Mouse (Mus musculus): ENCODE data around the gene Stab1.

Stab1 gene

DNA sequence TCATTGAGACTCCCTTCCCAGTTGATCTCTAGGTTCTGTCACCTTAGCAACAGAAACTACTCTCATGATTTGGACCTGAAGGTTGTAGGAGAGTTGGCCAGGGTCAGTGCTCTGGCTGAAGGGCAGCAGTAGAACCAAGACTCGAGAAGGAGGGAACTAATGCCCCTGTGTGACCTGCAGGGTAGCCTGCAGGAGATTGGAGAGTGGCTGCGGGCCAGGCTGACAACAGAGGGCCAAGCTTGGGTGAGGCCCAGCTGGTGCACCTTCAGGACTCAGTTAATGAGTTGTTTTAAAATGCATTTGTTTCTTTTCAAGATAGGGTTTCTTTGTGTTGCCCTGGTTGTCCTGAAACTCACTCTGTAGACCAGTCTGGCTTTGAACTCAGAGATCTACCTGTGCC lies 3.4 kb downstream of the Stab1 start:
- no peak for DNase-seq (ENCODE audit: low spot score in 2 of 2)

DNA sequence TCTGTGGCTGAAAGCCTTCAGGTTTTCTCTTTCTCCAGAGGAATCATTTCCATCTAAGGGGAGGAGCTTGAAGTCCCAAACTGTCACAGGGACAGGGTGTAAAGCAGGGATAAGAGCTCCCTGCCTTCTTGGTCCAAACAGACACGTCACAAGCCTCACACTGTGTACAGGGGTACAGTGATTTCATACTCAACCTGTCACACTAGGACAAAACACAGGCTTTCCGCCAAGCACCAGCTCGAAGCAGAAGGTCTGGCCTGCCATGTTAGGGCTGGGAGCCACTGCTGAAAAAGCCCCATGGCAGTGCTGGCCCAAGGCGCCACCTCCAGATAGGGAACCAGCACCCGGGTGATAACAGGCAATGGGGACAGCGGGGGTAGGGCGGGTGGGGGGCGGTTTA lies 4.4 kb downstream of the Stab1 start:
- DNase-seq (ENCODE audit: low spot score in 2 of 2) = no peak

DNA sequence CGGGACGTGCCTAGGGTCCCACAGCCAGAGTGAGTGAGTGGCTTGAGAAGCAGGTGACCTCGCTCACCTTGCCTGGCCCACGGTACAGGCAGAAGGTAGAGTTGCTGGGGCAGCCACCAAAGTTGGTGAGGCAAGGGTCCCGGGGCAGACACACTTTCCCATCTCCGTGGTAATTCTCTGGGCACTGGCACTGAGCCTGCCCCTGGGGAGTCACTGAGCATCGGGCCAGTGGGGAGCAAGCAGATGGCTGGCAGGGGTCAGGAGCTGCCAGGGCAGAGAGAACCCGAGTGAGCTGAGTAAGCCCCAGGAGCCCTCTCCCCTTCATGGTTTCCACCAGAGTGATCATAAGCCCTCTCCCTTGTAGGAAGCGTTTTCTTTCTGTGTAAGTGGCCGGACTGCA lies 6.8 kb downstream of the Stab1 start:
- DNase-seq (ENCODE audit: low spot score in 2 of 2) = no peak

GRCm38 (mm10) chr14:31161191-31161590 lies 7.2 kb downstream of the Stab1 start:
- no peak for DNase-seq (ENCODE audit: low spot score in 2 of 2)

DNA sequence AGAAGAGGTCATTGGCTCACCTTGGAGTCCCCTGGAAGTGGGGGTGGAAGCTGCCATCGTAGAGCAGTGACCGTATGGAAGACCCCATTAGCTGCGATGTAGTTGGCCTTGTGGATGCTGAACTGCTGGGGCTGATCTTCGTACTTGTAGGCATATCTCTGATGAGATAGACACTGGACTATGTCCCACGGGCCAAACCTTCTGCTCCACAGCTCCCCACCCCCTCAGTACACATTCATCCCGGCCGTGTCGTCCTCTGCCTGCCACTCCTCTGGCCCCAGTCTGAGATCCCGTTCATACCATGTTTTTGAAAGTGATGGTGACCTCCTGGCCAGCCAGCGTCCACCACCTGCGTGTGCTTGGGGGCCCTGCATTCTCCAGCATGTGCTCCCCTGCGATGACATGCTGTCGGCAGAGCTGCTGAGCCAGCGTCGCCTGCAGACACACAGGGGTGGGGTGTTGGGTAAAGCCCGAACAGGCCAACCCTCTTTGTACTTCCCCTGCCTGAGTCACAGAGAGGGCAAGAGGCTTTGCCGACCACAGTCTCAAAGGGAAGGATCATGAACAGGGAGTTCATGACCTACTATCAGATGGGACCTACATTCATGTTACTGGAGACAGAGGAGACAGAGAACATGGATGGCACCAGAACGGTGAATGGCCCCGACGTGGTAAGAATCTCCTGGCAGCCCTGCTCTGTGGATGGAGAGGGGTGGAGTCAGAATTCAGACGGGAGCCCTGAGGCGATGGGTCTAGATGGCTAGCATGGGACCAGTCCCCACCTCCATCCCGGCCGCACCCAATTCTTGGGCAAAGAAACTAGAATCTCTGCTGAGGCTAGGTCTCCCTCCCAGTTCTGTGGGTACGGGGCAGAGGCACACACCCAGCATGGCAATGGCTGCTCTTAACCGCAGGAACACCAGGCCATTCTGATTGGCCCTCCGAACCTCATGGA lies 8.0 kb downstream of the Stab1 start:
- no peak for DNase-seq (ENCODE audit: low spot score in 2 of 2)

DNA sequence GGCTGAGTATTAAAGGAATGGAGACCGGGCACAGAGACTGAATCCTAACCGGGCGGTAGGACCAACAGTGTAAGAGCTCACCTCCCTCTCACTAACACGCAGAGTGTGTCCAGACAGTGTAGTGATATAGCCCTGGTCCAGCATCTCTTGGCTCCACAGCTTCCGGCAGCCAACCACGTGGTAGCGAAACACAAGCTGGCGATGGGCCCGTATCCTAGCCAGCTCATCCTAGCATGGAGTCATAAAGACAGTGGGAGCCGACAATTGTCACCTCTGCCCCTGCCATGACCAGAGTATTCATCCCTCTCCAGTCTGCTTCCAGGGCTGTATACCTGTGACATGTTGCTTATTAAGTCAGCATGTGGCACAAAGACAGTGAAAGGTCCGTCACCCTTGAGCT lies 22.7 kb downstream of the Stab1 start:
- DNase-seq (ENCODE audit: low spot score in 2 of 2) = no peak

- DNase-seq (ENCODE audit: low spot score in 2 of 2) = no peak
Observed at GRCm38 (mm10) chr14:31141011-31141410, 27.4 kb downstream of the Stab1 start.

DNA sequence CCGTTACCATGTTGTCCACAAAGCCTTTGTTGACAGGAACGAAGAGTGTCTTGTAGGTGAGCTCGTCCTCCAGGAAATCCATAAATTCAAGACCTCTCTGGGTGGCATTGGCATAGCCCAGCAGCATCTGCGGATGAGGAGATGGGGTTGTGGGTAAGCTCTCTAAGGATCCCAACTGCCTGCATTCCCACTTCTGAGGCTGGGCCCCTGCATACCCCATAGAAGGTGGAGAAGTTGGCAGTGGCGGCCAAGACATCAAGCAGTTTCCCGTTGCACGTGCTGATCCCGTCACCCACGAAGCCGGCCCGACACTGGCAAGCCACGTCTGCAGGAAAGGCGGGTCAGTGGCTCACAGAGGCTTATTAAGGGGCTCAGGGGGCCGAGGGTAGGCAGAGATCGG lies 28.3 kb downstream of the Stab1 start:
- no peak for DNase-seq (ENCODE audit: low spot score in 2 of 2)

GRCm38 (mm10) chr14:31139666-31140065 lies 28.8 kb downstream of the Stab1 start:
- DNase-seq (ENCODE audit: low spot score in 2 of 2) = no peak

DNA sequence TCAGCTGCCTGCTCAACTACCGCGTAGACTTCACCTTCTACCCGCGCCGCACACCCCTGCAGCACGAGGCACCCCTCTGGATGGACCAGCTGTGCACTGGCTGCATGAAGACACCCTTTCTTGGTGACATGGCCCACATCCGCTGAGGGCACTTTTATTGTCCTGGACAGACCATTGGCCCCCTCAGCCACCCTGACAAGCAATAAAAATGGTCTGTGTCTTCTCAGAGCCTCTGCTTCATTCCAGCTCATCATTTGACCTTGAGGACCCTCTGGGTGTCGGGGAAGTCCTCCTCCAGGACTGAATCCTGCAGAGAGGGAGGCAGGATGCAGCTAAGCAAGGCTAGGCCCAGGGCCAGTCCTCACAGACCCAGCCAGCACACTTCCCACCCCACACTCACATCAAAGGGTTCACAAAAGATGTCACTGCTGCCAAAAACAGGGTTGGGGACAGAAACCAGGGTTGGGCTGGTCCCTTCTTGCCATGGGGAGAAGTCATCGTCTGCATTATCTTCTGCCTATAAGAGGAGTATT lies 29.5 kb downstream of the Stab1 start:
- no peak for DNase-seq (ENCODE audit: low spot score in 2 of 2)

DNA sequence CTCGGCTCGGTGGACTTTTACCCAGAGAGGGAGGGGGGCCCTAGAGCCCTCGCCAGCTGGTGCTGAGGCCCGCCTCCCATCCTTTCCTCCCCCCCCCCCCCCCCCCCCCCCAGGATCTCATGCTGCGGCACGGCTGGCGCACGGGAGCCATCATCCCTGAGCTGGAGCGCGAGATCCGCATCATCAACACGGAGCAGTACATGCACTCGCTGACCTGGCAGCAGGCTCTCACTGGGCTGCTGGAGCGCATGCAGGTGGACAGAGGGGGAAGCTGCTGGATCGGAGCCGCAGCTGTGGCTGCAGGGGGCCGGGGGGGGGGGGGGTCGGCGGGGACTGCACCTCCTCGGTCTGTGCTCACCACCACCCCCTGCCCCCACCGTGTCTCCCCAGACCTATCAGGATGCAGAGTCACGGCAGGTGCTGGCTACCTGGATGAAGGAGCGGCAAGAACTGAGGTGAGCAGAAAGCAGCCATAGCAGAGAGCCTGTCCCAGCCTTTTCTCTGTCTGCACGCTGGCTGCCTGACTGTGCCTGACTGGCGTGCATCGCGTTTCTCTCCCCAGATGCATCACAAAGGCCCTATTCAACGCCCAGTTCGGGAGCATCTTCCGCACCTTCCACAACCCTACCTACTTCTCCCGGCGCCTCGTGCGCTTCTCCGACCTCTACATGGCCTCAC lies 30.1 kb downstream of the Stab1 start:
- DNase-seq (ENCODE audit: low spot score in 2 of 2) = no peak

- no peak for DNase-seq (ENCODE audit: low spot score in 2 of 2)
Observed at GRCm38 (mm10) chr14:31137791-31138190, 30.6 kb downstream of the Stab1 start.

- no peak for DNase-seq (ENCODE audit: low spot score in 2 of 2)
Observed at GRCm38 (mm10) chr14:31137281-31137595, 31.2 kb downstream of the Stab1 start.

DNA sequence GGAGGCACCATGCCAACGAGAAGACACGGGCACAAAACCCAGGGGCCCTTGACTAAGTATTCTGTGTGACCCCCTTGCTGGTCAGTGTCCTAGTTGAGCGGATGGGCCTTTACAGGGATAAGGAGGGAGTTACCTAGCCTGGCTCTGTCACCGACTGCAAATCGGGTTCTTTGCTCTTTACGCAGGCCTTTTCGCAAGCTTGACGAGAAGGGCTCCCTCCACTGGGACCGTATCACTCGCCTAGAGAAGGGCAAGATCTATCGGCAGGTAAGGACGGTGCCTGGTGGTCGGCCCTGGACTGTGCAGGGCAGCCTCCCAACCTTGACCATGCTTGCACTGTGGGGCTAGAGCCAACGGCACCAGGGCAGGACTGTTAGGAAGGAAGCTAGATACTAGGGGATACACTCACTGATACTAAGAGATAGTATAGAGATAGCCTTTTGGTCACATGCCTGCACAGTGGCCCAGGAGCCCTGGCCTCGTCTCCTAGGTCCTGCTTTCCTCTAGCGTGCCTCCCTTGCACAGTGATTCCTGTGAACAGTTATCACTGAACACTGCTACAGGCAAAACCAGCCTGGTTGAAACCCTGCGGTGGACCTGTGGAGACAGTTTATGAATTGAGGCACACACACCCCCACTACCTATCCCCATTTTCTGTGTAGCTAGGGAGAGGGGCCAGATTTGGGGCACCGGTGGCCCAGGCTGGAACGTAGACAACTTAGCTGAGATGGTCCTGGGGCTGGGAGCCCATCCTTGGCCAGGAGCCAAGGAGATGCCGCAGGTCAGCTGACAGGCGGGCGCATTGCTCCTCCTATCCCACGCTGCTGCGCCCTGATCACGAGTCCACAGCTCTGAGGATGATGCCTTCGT lies 31.8 kb downstream of the Stab1 start:
- no peak for DNase-seq (ENCODE audit: low spot score in 2 of 2)

DNA sequence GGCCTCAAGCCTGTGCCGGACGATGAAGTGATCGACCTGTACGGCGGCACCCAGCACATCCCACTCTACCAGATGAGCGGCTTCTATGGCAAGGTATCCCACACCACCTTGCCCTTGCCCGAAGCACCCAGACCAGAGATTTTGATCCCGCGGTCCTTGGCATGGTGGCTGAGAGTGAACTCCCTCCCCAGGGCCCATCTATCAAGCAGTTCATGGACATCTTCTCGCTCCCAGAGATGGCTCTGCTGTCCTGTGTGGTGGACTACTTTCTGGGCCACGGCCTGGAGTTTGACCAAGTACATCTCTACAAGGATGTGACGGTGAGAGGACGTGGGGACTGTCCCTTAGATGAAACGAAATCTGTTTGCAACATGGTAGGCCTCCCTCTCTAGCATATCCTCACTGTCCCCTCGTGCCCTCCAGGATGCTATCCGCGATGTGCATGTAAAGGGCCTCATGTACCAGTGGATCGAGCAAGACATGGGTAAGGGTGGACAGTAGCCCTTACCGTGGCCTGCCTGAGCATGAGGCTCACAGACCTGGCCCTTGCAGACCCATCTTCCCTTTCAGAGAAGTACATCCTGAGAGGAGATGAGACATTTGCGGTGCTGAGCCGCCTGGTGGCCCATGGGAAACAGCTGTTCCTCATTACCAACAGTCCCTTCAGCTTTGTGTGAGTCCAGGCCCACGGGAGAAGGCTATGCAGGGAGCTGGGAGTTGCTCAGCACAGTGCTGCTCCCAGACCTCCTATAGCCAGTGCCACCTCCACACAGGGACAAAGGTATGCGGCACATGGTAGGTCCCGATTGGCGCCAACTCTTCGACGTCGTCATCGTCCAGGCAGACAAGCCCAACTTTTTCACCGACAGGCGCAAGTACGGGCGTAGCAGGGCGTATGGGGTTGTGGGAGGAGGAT lies 32.7 kb downstream of the Stab1 start:
- DNase-seq (ENCODE audit: low spot score in 2 of 2) = no peak

GRCm38 (mm10) chr14:31134015-31135000 lies 34.1 kb downstream of the Stab1 start:
- DNase-seq (ENCODE audit: low spot score in 2 of 2) = peak in 1 of 2 experiments; percentile 11

- no peak for DNase-seq (ENCODE audit: low spot score in 2 of 2)
Observed at GRCm38 (mm10) chr14:31133023-31133665, 35.3 kb downstream of the Stab1 start.

- peak in 1 of 2 experiments; percentile 61 for DNase-seq (ENCODE audit: low spot score in 2 of 2)
Observed at GRCm38 (mm10) chr14:31132491-31132975, 35.9 kb downstream of the Stab1 start.

- DNase-seq (ENCODE audit: low spot score in 2 of 2) = peak; percentile 48 to 68
Observed at GRCm38 (mm10) chr14:31132031-31132430, 36.4 kb downstream of the Stab1 start.

All from spleen, postnatal 4 days (tissue).